Mouse (Mus musculus): ENCODE results near the gene Rab11fip5.

Rab11fip5 gene

DNA sequence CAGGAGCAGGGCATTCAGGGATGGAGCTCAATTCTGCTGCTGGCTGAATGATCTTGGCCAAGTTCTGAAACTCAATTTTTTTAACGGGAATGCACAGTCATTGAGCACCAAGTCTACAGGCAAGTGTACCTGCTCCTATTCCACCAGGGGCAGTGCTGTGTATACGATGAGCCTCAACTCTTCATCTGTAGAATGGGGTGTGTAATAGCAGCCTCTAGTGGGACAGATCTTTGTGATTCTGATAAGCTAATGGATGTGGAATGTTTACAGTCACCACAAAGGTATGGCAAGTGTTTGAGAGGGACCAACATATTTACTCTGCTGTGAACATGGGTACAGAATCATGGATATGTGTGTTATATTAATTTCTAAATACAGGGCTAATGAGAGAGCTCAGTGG lies 58.2 kb downstream of the Rab11fip5 start:
- DNase-seq (ENCODE audit: inconsistent age in 2 of 2, low spot score in 1 of 2), result no peak

DNA sequence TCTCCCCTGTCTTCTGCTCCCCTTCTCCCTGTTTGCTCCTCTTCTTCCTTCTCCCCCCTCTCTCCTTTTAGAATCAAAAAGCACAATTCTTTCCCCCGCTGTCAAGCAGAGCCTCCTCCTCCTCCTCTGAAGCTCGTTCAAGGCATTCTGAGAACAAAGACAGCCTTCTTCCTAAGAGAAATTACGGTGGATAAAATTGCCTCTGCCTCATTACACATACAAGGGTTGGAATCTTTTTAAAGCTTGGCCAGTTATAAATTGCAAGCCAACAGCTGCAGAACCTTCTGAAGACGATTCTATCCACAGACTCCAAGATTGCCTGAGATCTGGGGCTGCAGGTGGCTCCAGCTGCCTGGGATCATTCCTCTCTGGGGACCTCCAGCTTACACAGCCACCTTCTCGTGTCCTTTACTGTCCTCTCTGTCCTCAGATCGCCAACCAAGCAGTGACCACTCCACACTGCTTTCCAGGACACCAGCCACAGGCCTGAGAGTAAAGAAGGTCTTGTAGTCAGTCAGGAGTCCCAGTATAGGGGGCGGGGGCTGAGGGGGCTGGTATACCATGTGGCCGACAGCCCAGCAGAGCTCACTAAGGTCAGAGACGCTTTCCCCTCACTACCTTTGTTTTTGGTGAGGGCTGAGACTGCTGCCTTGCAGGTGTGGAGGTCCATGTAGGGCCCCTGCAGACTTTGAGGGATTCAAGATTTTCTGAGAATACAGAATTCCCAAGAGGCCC lies 60.2 kb downstream of the Rab11fip5 start:
- DNase-seq (ENCODE audit: inconsistent age in 2 of 2, low spot score in 1 of 2), result no peak

DNA sequence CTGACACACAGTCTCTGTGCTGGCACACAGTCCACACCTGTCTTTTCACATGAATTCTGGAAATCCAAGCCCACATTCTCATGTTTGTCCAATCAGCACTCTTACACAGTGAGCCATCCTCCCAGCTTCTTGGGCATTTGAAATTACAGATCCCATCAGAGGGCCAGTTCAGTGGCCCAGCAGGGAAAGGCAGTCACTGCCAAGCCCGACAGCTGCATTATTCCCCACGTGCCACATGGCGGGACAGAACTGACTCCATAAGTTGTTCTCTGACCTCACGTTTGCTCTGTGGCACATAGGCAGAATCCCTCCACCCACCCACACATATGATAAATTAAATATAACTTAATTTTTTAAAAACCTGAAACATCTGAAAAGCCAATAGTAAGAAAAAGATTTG lies 66.5 kb downstream of the Rab11fip5 start:
- DNase-seq (ENCODE audit: inconsistent age in 2 of 2, low spot score in 1 of 2), result no peak

DNA sequence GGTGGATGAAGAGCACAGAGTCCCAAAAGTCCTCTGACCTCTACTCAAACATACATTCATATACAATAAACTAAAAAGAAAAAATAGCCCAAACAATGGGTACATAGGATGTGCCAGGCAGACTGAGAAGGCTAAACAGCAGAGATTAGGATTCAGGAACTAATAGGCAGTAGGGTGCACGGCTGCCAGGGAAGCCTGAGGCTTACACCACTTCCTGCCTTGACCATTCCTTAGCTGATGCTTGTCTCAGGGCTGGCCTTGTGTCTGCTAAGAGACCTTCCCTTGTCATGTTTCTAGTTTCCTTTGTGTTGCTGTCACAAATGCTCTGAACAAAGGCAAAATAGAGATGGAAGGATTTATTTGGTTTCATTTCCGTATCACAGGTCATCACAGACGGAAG lies 68.1 kb downstream of the Rab11fip5 start:
- no peak for DNase-seq (ENCODE audit: inconsistent age in 2 of 2, low spot score in 1 of 2)

DNA sequence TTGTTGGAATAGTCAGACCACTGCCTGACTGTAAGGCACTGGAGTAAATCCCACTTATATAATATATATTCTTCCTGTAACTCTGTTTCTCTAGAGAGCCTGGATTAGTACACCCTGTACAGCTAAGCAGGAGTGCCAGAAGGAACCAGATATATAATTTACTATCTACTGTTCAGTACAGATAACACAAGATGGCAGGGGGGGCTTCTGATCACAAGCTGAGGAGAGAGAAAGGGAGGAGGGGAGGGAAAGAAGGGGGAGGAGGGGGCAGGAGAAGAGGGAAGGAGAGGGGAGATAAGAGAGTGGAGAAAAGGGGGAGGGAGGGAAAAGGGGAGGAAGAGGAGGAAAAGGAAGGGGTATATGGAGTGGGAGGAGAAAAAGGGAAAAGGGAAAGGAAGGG lies 68.6 kb downstream of the Rab11fip5 start:
- DNase-seq (ENCODE audit: inconsistent age in 2 of 2, low spot score in 1 of 2), result no peak

DNA sequence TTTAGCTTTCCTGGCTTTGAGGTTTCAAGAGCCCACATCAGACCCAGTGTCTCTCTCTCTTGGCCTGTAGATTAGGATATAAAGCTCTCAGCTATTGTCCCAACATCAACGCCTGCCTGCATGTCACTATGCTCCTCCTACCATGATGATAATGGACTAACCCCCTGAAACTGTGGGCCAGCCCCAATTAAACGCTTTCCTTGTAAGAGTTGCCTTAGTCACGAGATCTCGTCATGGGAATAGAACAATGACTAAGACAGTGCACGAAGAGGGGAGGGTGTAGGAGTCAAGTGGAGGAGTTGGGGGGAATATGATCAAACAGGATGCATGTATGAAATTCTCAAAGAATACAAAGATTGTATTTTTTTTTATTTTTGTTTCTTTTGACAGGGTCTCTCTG lies 69.5 kb downstream of the Rab11fip5 start:
- DNase-seq (ENCODE audit: inconsistent age in 2 of 2, low spot score in 1 of 2), result no peak

DNA sequence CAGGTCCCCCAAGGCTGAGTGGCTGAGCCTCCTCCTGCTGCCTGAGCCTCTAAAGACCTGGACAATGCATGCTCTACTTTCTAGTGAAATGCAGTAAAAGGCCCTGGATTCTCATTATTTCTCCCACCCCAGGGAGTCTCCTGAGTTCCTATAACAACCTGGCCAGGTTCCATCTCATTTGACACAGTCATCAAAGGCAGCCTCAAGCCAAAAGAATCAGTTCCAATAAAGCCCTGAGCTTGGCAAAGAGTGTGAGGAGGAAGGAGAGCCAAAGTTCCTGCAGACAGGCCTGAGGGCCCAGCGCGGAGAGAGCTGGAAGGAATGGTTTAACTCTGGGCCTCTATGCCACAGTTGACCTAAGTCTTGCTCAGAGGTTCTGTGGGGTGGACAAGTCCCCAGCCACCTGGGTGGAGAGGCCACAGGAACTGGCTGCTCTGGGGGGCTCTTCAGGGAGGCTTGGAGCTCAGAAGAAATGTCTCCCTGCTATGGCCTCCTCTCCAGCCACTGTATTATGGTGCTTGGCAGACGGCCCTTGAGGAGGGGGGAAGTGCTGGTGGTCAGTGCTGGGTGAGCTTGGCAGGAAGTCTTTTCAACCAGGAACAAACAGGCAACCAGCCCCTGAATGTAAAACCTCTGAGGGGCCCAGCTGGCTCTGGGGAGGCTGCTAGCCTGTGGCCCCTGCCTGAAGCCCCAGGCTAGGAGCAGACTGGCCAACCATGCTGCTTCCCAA lies 71.9 kb downstream of the Rab11fip5 start:
- peak in 1 of 2 experiments; percentile 71 for DNase-seq (ENCODE audit: inconsistent age in 2 of 2, low spot score in 1 of 2)

DNA sequence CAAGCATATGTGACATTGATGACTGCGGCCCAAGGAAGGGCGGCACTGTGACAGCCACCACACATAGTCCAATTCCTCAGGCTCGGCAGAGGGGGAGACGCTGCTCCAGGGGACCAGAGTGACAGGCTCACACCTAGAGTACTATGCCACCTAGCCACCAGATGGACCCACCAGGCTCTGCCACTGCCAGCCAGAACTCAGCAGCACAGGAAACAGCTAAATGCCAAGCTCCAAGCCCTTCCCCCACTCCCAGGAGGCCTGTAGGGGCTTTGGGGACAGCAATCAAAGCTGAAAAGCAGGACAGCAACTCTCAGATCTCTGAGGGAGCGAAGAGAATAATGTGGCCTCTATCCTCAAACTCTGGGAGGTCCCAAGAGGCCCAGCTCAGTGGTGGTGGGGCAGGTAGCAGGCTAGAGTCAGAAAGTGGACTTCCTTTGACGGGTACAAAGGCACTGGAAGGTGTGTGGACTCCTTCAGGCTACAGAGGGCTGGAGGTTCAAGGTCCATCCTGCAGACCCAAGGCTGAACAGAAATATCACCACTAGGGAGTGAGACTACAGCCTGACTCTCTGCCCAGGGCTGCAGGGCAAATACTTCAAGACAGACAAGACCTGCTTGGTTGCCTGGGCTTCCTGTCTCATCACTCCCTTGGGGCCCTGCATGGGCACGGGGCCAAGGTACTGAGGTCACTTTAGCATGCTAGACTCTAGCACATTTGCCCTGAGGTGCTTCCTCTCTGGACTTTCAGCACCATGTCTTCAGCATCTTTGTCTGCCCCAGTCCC lies 78.9 kb downstream of the Rab11fip5 start:
- DNase-seq (ENCODE audit: inconsistent age in 2 of 2, low spot score in 1 of 2), result peak; percentile 50 to 78

DNA sequence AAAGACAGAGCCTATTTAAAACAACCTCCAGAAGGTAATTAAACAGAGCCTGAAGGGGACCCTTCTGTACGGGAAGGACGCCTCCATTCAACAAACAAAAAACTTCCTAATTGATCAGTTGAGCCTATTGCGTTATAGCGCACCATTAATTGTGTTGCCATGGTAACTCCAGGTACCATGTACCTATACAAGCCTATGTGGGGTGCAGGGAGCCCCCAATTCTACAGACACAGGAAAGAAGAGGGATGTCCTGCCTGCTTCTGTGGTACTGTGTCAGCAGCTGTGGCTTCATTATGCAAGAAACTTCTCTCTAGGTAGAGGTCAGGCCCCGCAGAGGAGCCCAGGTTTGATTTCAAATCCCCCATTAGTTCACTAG lies 80.4 kb downstream of the Rab11fip5 start:
- DNase-seq (ENCODE audit: inconsistent age in 2 of 2, low spot score in 1 of 2), result no peak

DNA sequence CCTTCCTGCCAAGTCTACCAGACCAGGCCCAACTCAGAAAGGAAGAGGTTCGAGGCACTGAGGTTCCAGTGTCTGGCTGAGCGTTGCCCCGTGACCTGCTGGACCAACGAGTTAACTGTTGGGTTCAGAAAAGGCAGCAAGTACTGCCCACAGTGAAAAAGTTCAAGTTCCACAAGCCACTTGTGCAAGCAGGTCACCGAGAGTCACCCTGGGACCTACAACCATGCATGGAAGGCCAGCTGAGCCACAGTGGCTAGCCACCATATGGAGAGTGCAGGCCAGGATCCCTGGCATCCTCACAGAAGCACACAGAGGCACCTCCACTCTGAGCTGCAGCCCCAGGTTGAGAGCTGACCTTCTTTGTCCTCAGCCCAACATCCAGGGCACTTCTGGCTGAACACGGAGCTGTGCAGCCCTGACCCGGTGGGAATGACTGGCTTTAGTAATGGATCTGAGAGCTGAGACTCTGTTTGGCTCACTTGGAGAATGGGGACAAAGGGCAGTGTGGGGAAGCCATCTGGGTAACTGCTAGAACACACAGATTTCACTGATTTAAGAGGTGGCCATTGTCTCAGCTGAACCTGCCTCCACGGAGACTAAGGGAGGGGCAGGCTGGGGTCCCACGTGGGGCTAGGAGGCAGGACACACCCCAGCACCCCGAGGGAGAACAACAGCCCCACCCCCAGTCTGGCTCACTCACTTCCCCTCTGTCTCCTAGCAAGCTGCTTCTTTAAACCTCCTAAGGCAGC lies 81.0 kb downstream of the Rab11fip5 start:
- DNase-seq (ENCODE audit: inconsistent age in 2 of 2, low spot score in 1 of 2), result peak in 1 of 2 experiments; percentile 51

DNA sequence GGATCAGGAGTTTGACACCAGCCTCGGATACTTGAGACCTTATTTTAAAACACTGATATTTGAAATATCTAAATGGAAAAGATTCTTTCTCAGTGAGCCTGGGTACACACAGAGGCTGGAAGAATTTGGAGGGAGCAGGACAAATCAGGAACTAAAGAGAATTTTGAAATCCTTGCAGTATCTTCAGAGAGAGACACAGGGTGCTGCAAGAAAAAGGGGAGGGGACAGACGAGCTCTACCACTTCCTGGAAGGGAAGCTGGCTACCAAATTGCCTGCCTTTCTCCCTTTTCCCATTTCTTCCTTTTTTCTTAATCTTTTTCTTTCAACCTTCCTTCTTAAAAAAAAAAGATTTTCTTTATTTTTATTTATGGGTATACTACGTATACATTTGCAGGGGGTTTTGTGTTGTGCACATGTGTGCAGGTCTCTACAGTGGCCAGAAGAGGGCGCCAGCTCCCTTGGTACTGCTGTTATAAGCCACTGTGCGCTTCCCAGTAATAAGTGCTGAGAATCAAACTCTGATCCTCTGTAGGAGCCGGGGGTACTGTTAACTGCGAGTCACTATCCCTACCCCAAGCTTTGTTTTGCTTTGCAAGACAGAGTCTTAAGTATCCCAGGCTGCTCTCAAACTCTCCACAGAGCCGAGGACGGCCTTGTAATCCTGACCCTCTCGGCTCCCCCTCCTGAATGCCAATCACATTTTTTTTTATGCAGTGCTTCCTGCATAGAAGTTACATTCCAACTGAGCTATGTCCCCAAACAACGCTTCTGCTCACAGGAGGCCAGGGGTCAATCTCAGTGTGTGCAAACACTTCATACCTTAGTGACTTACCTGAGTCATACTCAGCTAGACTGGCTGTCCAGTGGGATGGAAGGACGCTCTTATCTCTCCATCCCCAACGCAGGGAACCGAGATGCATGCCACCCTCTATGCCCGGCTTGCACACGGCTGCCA lies 83.3 kb downstream of the Rab11fip5 start:
- no peak for DNase-seq (ENCODE audit: inconsistent age in 2 of 2, low spot score in 1 of 2)

DNA sequence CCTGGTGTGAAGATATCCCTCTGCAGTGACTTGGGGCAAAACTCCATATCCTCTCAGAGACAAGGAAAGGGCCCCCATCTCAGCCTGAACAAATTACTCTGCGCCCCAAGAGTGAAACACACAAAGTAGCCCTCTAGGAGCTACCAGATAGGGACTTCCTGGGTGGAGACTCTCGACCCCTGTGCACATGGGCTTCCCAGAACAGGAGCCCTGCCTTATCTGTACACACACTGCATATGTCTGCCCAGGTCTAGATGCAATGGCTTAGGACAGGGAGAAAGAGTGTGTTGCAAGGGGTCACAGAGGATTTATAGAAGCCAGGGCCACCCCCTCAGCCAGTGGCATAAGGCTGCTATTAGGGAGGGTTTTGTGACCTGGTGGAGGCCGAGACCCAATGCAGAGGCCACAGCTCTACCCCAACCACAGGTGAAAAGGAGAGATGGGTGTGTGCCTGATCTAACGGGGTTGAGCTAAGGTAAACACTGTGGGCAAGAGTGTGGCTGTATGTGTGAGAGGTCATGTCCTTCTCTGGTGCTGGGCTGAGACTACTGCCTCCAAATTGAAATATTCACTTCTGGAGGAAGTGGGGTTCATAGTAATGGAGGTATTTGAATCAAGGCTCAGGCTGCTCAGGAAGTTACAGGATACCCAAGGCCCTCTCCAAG lies 86.1 kb downstream of the Rab11fip5 start:
- DNase-seq (ENCODE audit: inconsistent age in 2 of 2, low spot score in 1 of 2), result no peak

DNA sequence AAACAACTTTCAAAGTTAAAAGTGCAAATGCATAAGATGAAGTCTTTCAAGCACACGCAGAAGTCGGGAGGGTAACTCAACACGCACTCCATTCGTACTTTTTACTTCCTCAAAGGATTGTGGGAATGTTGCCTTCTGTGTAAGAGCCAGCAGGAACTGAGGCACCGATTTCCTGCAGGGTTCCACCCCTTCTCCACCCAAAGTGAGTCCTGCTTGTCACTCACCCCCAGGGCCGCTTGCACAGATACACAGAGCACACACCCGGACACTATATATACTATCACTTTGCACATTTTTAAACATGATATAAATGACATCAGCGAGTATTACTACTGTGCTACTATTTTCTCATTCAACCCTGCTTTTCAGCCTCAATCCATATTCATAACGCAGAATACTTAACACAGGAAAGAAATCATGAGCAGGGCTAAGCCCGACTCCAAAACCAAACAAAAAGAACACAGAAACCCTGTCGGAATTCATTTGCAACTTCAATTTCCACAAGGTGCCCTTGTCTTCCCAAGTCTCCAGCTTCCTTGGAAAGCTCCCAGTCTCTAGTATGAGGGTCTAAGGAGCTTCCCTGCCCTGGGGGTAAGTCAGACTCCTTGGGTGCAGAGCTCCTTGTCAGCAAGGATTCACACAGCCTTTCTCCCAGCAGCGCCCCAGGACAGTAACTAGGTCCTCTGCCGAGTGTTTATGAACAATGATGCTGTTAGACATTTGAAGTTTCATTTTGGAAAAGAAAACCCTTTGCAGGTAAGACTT lies 88.0 kb downstream of the Rab11fip5 start:
- DNase-seq (ENCODE audit: inconsistent age in 2 of 2, low spot score in 1 of 2), result no peak
